Comparison of ENCODE assay signal across 33 mouse cellular contexts in the genomic region with DNA sequence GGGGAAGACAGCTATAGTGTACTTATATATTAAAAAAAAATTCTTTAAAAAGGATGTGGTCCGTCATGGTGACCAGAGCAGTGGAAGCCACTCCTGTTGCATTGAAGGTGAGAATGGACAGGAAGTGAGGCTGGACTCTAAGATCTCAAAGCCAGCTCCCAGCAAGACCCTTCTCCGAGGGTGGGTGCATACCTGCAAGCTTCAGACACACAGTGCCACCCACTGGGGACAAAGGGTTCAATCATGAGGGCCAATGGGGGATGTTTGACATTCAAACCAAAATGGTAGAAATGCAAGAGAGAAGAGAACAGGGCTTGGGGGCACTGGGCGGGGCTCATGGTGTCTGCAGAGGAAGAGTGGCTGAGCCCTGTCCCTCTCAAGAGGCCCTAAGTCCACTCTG. TPM values are rescaled to one million over a fixed set of nuclear protein-coding genes. Genes with fewer than 3 reads are reported as not detected.
DNase-seq lines count a peak whose midpoint lies in the region; ATAC-seq and TF ChIP-seq lines count a peak whose summit lies in the region.
"Had no signal": no experiment of that assay in that cellular context is flagged by ENCODE, and none has a peak within 500 bp of the region (broad histone marks: within the 10 kb centered on the region; RNA-seq: fewer than 3 reads in every experiment).

No protein-coding gene starts in this region.

- WGBS in heart, adult 2 months = 84% methylated on average over 3 of the region's 3 CpGs
- 94% methylated on average over 3 of the region's 3 CpGs for WGBS in lung, postnatal 0 days

- peak; percentile 21 for TF ChIP-seq CTCF in heart, adult 2 months (IDR thresholded peaks at IDR 0.05)
- peak; percentile 22; the same call in 1 of the 2 replicates for TF ChIP-seq CTCF in lung, postnatal 0 days (IDR thresholded peaks at IDR 0.05)

- no peak overlapping the region for H3K9ac ChIP-seq in heart, adult 2 months (ENCODE audit: low read depth, low read length)
- no peak overlapping the region for H3K9ac ChIP-seq in lung, postnatal 0 days (replicated peaks; ENCODE audit: low read depth)
- H3K9ac ChIP-seq: hindbrain, embryonic 13.5 days; kidney, embryonic 15.5 days; liver, embryonic 12.5 days; midbrain, embryonic 15.5 days; neural tube, embryonic 12.5 days had no signal

- H3K9me3 ChIP-seq in lung, postnatal 0 days (ENCODE audit: low read length) = no peaks in the 10 kb centered on the region
- H3K9me3 ChIP-seq: kidney, embryonic 15.5 days; liver, embryonic 12.5 days; midbrain, embryonic 15.5 days; neural tube, embryonic 12.5 days had no signal

- no peaks in the 10 kb centered on the region for H3K27me3 ChIP-seq in heart, adult 2 months (ENCODE audit: control insufficient read depth, insufficient read depth, low read length)
- no peaks in the 10 kb centered on the region for H3K27me3 ChIP-seq in lung, postnatal 0 days (replicated peaks; ENCODE audit: insufficient read depth, low read length)
- H3K27me3 ChIP-seq: hindbrain, embryonic 13.5 days; kidney, embryonic 15.5 days; liver, embryonic 12.5 days; midbrain, embryonic 15.5 days; neural tube, embryonic 12.5 days had no signal

- no peak for TF ChIP-seq EP300 in heart, adult 2 months (IDR thresholded peaks at IDR 0.05; ENCODE audit: insufficient read depth, low read depth, low read length)
- TF ChIP-seq EP300 in lung, postnatal 0 days (IDR thresholded peaks at IDR 0.05) = no peak

- H3K27ac ChIP-seq in heart, adult 2 months = no peak overlapping the region
- H3K27ac ChIP-seq in lung, postnatal 0 days (ENCODE audit: low read length) = no peak overlapping the region
- H3K27ac ChIP-seq: hindbrain, embryonic 13.5 days; kidney, embryonic 15.5 days; liver, embryonic 12.5 days; midbrain, embryonic 15.5 days; neural tube, embryonic 12.5 days had no signal

- no peaks in the 10 kb centered on the region for H3K36me3 ChIP-seq in heart, adult 2 months (ENCODE audit: control insufficient read depth, insufficient read depth, low read length)
- 0 out of 2 replicates have a peak, but pooled peaks cover 9% of the 10 kb centered on the region for H3K36me3 ChIP-seq in lung, postnatal 0 days (ENCODE audit: insufficient read depth, low read length)
- H3K36me3 ChIP-seq: midbrain, embryonic 15.5 days had no signal

- intact Hi-C loops in heart, adult 2 months (cut with DNase I) = no loop called here

- H3K79me2 ChIP-seq in heart, adult 2 months (replicated peaks; ENCODE audit: control insufficient read depth, insufficient read depth, low read length) = no peaks in the 10 kb centered on the region

- DNase-seq in heart, adult 2 months = no peak
- no peak for DNase-seq in heart, adult 18-20 months
- no peak for DNase-seq in lung, postnatal 0 days (ENCODE audit: low spot score)
- no peak for DNase-seq in lung, postnatal 25 days (ENCODE audit: low spot score)
- DNase-seq in ZHBTc4 (ENCODE audit: low read depth, low spot score) = peak; percentile 36
- no peak for DNase-seq in adipocyte (ENCODE audit: low spot score)
- no peak for DNase-seq in adrenal gland, adult 18-20 months (ENCODE audit: low spot score in 2 of 2)
- DNase-seq: adrenal gland, adult 2 months; adrenal gland, postnatal 36 days; cerebellum, adult 9-10 months; cerebellum, postnatal 36 days; gastrocnemius, postnatal 10 days; heart, postnatal 4 days; kidney, adult 11 months; kidney, postnatal 36 days; layer of hippocampus, postnatal 36 days; left cerebral cortex, postnatal 4 days; lung, adult 18-20 months; lung, postnatal 10 days; right cerebral cortex, adult 18-20 months; right cerebral cortex, postnatal 4 days; thymus, adult 2 months; thymus, postnatal 36 days had no signal

- TF ChIP-seq POLR2A in heart, adult 2 months (IDR thresholded peaks at IDR 0.05; ENCODE audit: insufficient read depth, low read depth, low read length) = no peak

- H3K4me2 ChIP-seq in lung, postnatal 0 days (replicated peaks; ENCODE audit: low read depth, low read length) = no peak overlapping the region
- H3K4me2 ChIP-seq: heart, embryonic 11.5 days; hindbrain, embryonic 13.5 days; kidney, embryonic 15.5 days; liver, embryonic 12.5 days; midbrain, embryonic 15.5 days; neural tube, embryonic 12.5 days had no signal

- no peak overlapping the region for H3K4me3 ChIP-seq in heart, adult 2 months
- H3K4me3 ChIP-seq in lung, postnatal 0 days (ENCODE audit: low read depth, low read length) = no peak overlapping the region
- H3K4me3 ChIP-seq: hindbrain, embryonic 13.5 days; kidney, embryonic 15.5 days; liver, embryonic 12.5 days; midbrain, embryonic 15.5 days; neural tube, embryonic 12.5 days had no signal

- peaks cover 1% of the 10 kb centered on the region; the same call in 1 of the 2 replicates for H3K4me1 ChIP-seq in heart, adult 2 months (ENCODE audit: control insufficient read depth, insufficient read depth, low read length)
- no peaks in the 10 kb centered on the region for H3K4me1 ChIP-seq in lung, postnatal 0 days (ENCODE audit: insufficient read depth, low read depth, low read length)
- H3K4me1 ChIP-seq: hindbrain, embryonic 13.5 days; midbrain, embryonic 15.5 days had no signal

- no peak for ATAC-seq in lung, postnatal 0 days
- ATAC-seq: forebrain, embryonic 14.5 days; liver, embryonic 12.5 days; midbrain, embryonic 15.5 days had no signal

RNA-seq across cellular contexts. Expression of a gene that starts 20.9 kb away (rescaled TPM):
- under 1 TPM; 0.23 to 0.32 TPM for total RNA-seq in heart, adult 2 months (2021)
- polyA plus RNA-seq in heart, adult 2 months (2012; rRNA removed) = 0.12 and 1.3 TPM in 2 replicates
- under 1 TPM; 0.40 to 0.59 TPM for total RNA-seq in heart, adult 18-20 months (2021)
- polyA plus RNA-seq in lung, postnatal 0 days (2015; fragmentation: Nextera tagmentation; extraction: Ambion mirVana) = 0.08 and 0.17 TPM in 2 replicates
- under 1 TPM; 0.30 to 0.67 TPM for total RNA-seq in adrenal gland, adult 18-20 months (2021)
- total RNA-seq: ES-E14; gastrocnemius, postnatal 10 days; layer of hippocampus, postnatal 36 days; left cerebral cortex, postnatal 4 days had no signal
- polyA plus RNA-seq: embryonic facial prominence, embryonic 11.5 days; forebrain, embryonic 14.5 days; kidney, embryonic 15.5 days; limb, embryonic 14.5 days; liver, embryonic 12.5 days; neural tube, embryonic 12.5 days had no signal

RNA-seq across cellular contexts. Expression of a gene that starts 45.3 kb away (rescaled TPM):
- 1 to 10 TPM in 1 of 2 experiments, under 1 TPM in 1; 0.91 to 1.6 TPM for total RNA-seq in heart, adult 2 months (2021)
- polyA plus RNA-seq in heart, adult 2 months (2012; rRNA removed) = 1.2 and 1.3 TPM in 2 replicates
- 1 to 10 TPM in 1 of 2 experiments, under 1 TPM in 1; 0.79 to 1.0 TPM for total RNA-seq in heart, adult 18-20 months (2021)
- 1.5 and 1.8 TPM in 2 replicates for polyA plus RNA-seq in lung, postnatal 0 days (2015; fragmentation: Nextera tagmentation; extraction: Ambion mirVana)
- total RNA-seq in adrenal gland, adult 18-20 months (2021) = 1 to 10 TPM; 1.9 to 2.3 TPM
